Mouse (Mus musculus) thymus, postnatal 14 days (tissue): ENCODE results near the gene Tbc1d32.

Experiments
- DNase-seq: peaks from one replicate; pipeline ENCODE4 v3.0.0; 2021

Gene Tbc1d32

GRCm38 (mm10) chr10:56106333-56106995, 122.0 kb downstream of the Tbc1d32 start, which contains the start of gene Msl3l2:
Gene Msl3l2, plus strand, starts transcription at chr10:56106917.
- peak; percentile 94 for DNase-seq

- no peak for DNase-seq
Measured at GRCm38 (mm10) chr10:56099641-56100310, 128.7 kb downstream of the Tbc1d32 start.

DNA sequence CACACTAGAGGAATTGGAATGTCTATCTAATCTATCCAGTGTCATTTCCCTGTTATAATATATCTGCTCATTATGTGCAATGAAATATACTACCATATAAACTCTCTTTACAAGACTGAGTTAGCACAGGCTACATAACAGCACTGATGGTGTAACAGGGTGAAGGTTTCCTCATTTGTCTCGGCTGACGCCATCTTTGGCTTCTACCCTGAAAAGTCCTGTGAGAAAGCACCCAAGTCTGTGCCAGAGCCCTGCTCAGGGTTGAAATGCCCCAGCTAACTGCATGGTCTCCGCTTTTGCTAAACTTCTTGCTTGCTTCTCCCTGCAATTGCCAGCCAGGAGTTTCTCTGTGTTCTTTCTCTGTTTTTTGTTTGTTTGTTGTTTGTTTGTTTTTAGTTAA, 129.4 kb downstream of the Tbc1d32 start:
- no peak for DNase-seq

- DNase-seq: no peak
Measured at GRCm38 (mm10) chr10:56096757-56097156, 131.7 kb downstream of the Tbc1d32 start.

DNA sequence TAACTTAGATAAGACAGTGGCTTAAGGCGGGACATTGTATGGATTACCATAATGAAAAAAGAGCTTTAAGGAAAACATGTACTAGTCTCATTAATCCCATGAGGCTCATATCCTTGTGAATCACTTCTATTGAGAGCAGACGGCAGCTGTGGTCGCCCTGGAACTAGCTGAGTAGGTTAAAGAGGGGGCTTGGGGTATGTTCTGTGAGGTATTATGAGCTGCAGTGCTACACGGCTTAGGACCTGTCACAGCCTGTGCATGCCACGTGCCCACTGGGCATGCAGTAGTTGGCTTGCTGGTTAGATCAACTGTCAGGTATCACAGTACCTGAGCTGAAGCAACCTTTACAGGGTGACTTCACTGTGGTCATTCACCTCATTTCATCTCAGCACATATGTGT, 133.9 kb downstream of the Tbc1d32 start:
- no peak for DNase-seq

- DNase-seq: no peak
Measured at GRCm38 (mm10) chr10:56089714-56090113, 138.8 kb downstream of the Tbc1d32 start.

DNA sequence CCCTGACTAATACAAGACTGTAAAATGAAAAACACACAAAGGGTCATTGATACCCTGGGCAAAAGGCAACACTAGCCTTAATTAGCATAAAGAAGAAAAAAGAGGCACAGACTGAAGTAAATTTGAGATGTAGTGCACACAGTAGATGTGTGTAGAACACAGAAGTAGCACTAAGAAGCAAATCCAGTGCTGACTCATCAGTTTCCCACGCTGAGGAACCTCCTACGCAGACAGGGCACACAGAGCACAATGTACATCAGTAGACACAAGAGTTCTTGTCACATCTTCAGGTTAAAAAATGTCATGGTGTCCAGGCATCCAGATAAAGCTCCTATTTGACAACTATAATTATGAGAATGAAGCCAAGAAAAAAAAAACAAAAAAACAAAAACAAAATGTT, 165.7 kb downstream of the Tbc1d32 start:
- DNase-seq: no peak

DNA sequence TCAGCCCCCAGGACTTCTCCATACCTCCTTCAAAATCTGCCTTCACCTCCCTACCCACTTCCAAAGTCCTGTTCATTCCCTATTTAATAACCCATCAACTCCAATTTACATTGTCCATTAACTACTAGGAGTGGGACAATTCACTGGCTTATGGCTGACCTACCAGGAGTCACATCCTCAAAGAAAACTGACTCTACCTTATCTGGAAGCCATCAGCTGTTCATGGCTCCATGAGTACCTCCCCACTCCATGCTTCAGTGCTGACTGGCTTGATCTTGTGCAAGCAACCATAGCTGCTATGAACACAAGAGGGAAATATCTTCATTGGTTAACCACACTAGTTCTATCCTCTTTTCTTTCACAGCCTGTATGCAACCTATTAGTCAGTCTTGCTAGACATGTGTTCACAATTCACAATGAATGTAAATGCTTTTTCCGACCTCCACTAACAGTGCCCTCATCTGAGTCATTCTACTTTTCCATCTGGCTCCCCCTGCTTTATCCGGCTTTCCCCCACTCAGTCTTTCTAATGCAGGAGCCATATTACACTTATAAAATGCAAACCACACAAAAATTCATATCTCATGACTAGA, 167.2 kb downstream of the Tbc1d32 start:
- DNase-seq: no peak

DNA sequence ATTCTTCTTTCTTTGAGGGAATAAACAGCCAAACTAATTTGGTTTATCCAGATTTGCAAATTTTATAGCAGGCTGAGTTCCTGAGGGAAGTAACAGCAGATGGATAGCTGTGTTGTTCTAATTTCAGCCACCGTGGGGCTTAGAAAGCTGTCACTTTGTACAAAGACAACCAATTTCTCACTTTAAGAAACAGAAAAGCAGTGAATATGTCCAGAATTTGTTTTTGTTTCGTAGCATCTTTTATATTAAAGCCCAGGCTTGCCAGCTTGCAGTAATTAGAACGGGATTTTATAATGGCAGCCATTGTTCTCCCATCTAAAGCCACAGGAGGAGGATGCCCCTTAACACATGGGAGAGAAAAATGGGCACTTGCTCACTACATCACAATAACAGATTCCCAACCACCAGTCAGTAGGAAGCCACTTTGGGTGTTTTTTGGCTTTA, 169.5 kb downstream of the Tbc1d32 start:
- no peak for DNase-seq

DNA sequence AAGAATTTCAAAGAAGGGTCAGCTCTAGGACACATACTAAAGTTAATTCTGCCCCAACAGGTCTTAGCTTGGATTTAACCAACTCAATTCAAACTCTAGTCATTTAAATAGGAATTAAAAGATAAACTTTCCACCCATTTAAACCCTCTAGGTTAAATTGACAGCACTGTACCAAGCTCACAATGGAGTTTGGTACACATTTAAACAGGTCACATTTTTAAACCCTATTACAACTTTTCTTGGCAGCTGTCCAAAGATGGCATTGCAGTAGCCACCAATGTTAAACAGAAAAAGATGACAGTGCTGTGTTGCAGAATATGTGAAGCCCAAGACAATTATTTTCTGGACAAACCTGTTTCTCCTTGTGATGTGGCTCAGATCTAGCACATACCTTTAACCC, 203.1 kb downstream of the Tbc1d32 start:
- no peak for DNase-seq

DNA sequence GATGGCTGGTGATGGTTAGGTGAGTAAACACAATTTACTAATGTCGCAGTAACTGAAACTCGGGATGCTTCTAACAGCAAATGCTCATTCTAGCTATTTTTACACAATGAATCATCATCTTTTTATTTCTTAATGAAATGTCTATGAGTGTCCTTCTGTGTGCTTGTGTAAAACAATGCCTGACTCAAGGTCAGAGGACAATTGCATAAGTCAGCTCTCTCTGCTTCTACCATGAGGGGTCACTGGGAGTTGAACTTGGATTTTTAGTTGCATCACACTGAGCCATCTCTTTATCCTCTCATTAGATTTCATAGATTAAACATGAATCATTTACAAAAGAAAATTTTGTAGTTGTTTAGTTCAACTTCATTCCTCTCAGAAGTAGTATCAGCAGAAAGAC, 203.9 kb downstream of the Tbc1d32 start:
- DNase-seq: no peak

DNA sequence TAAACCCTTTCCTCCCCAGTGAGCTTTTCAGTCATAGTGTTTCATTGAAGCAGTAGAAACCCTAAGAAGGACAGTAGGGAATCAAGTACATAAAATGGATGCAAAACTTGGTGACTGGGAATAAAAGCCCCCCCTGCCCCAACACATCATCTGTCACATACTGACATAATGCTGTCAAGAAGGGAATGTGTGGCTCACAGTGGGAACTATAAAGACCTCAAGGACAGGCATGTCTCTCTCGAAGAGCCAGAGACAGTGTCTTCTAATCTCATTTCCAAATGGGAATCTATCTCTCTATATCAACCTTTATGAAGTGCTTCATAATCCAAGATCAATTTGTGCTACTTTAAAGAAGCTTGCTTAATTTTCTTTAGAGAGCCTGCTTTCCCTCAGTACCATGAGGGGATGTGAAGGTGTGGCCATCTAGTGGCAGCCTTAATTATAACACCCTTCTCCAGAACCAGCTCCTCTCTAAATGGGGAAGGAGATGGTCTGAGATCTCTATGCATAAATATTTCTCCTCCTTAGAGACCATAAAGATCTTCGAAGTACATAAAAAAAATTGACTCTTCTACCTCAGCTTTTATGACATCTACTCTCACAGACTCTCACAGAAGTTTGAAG, 248.5 kb downstream of the Tbc1d32 start:
- DNase-seq: peak; percentile 13

DNA sequence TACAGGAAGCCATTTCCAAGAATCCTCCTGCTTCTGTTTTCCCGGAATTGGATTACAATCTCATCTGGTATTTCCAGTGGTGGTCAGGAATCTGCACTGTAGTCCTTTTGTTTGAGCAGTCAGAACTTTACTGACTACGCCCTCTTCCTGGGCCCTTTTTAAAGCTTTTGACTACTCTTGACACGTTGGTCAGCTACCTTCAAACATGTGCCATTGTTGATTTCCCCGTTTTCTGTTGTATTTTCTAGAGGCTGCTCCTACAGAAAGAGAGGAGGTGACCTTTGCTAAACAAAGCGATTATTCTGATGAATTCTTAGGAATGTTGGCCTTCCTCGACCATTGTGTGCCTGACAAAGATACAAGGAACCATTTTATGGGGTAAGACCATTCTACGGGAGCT, 250.5 kb downstream of the Tbc1d32 start:
- DNase-seq: no peak
